Mouse (Mus musculus) retina, postnatal 7 days (tissue): ENCODE data around the gene Cd200r2.
"Not testable (repeated sequence)": the region's sequence is repeated elsewhere in the genome, so short reads cannot be mapped to it uniquely, and the experiment has no call there.

Experiments used
- DNase-seq: peaks from one replicate; pipeline ENCODE4 v3.0.0-alpha.2; 2012; ENCODE audit warnings: low read depth, low spot score

Gene Cd200r2

GRCm38 (mm10) chr16:44866797-44867196, at the start of gene Cd200r2:
Gene Cd200r2 (plus strand): TSS chr16:44867097.
- no peak for DNase-seq

- no peak for DNase-seq
Measured at GRCm38 (mm10) chr16:44818010-44818409, 48.9 kb upstream of the Cd200r2 start.

DNA sequence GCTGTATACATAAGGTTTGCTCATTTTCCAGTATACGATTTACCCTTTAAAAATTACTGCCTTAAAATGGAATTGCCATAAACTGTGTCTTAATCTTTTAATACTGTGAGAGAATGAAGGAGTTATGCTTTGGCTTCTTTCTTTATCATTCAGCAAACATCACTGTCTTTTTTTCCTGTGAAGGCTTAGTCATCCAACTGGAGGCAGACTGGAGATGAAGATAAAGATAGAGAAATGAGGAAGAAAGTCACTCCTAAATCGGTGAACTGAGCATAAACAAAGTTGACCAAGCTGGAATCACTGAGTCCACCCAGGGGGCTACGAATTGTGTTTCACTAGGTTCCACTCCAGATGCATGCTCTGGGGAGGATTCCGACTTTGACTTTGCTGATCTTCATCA, 46.4 kb upstream of the Cd200r2 start:
- no peak for DNase-seq

- no peak for DNase-seq
Measured at GRCm38 (mm10) chr16:44832286-44832685, 34.6 kb upstream of the Cd200r2 start.

- not testable (repeated sequence) for DNase-seq
Measured at GRCm38 (mm10) chr16:44833189-44833588, 33.7 kb upstream of the Cd200r2 start.

- DNase-seq, result no peak
Measured at GRCm38 (mm10) chr16:44875178-44875577, 8.3 kb downstream of the Cd200r2 start.

DNA sequence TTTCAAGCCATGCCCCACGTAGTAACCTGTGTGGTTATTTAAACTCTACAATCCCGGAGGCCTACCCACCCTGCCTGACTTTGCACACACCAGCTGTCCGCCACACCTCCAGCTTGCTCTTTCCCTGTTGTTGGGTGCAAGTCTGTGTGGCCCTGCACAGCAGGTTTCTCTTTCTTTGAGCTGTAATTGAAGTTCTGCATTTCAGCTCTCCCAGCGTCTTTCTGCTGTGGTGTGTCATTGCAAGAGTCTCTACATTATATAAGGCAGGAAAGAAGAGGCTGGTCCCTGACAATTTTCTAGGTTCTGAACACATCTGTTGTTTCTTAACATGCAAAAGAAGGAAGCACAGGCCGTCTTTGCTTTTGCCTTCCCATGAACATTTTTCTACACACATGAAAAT, 9.7 kb downstream of the Cd200r2 start:
- no peak for DNase-seq

DNA sequence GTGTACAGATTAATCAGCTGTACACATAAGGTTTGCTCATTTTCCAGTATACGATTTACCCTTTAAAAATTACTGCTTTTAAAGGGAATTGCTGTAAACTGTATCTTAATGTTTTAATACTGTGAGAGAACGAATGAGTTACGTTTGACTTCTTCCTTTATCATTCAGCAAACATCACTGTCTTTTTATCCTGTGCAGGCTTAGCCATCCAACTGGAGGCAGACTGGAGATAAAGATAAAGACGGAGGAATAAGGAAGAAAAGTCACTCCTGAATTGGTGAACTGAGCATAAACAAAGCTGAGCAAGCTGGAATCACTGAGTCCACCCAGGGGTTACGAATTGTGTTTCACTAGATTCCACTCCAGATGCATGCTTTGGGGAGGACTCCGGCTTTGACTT, 10.7 kb downstream of the Cd200r2 start:
- DNase-seq, result no peak

GRCm38 (mm10) chr16:44890814-44891213, 23.9 kb downstream of the Cd200r2 start:
- DNase-seq, result no peak

DNA sequence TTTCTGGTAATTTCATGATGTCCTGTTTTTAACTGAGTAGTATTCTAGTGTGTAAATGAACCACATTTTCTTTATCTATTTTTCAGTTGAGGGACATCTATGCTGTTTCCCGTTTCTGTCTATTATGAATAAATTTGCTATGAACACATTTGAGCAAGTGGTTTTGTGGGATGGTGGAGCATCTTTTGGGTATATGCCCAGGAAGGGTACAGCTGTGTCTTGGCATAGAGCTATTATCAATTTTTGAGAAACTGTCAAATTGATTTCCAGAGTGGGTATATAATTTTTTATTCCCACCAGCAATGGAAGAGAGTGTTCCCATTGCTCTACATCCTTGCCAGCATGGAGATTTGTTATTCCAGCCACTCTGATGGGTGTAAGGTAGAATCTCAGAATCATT, 65.1 kb downstream of the Cd200r2 start:
- DNase-seq, result no peak

DNA sequence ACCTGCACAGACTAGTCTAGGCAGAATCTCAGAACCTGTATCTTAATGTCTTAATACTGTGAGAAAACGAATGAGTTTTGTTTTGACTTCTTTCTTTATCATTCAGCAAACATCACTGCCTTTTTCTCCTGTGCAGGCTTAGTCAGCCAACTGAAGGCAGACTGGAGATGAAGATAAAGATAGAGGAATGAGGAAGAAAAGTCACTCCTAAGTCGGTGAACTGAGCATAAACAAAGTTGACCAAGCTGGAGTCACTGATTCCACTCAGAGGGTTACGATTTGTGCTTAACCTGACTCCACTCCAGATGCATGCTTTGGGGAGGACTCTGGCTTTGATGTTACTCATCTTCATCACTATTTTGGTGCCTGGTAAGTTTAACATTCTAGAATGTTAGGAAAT, 76.6 kb downstream of the Cd200r2 start, which contains the start of gene Cd200r3:
Gene Cd200r3, plus strand, starts transcription at position 211 of the 400 bp plus-strand sequence.
- no peak for DNase-seq

DNA sequence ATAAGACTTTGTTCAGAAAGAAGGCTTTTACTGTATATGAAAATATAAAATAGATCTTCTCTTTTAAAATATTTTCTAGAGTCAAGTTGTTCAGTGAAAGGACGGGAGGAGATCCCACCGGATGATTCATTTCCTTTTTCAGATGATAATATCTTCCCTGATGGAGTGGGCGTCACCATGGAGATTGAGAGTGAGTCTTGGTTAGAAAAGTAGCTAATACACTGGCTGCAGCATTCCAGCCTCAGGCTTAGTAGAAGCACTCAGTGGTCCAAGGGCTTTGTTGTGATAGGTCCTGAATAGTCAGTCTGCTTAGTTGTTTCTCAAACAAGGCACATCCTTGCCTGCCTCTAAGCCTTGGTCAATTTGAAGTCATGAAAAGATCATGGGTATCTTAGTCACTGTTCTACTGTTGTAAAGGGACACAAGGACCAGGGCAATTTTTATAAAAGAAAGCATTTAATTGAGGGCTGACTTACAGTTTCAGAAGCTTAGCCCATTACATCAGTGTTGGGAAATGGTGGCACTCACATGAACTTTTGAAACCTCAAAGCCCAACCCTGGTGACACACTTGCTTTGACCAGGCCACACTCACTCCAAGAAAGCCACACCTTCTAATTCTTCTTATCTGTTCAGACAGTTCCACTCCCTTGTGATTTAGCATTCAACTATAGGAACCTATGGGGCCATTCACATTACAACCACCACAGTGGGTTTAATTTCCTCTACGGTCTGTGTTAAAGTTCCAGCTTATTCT, 84.6 kb downstream of the Cd200r2 start:
- no peak for DNase-seq

- DNase-seq, result no peak
Measured at GRCm38 (mm10) chr16:44962296-44962695, 95.4 kb downstream of the Cd200r2 start.

DNA sequence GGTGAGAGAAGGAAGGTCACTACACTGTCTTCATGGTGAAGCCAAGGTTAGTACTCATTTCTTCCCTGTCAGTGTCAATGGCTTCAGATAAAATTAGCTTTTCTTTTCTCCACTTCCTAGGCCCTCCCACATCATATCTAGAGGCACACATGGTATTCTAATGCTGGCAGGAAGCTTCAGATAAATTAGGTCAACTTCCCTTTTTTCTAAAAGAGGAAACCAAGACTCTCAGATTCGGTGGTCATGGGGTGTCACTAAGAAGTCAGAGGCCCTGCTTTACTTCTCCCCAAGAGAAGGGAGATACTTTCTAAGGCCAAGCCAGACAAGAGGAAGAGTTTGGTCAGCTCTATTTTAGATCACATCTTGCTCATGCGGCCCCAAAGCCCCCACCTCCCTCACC, 95.9 kb downstream of the Cd200r2 start:
- no peak for DNase-seq

- no peak for DNase-seq
Measured at GRCm38 (mm10) chr16:44964526-44965374, 97.9 kb downstream of the Cd200r2 start.

DNA sequence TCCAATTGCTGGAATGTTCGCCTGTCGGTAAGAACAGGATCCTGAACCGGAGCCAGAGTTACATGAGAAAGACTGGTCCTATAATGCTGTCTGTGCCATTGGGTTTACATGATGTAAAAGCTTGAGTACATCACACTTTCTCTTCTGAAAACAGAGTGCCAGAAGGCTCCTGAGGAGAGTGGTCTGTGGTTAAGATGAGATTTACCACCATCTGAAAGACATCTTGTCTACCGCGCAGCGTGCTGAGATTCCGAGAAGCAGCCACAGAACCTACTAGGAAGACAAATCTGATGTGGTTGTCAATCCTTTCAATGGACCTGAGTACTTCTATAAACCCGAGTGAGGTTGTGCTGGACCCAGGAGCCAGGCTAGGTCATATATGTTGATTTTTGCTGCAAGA, 98.5 kb downstream of the Cd200r2 start:
- DNase-seq, result no peak
